Mouse (Mus musculus) frontal cortex, postnatal 10 days (tissue): ENCODE data around the gene Cebpg.

Source experiments
- DNase-seq, 2 experiments: peaks; one replicate each; pipeline ENCODE4 v3.0.0; 2022; ENCODE audit warnings: low spot score in 2 of 2, mixed read lengths in 1 of 2

Gene Cebpg

DNA sequence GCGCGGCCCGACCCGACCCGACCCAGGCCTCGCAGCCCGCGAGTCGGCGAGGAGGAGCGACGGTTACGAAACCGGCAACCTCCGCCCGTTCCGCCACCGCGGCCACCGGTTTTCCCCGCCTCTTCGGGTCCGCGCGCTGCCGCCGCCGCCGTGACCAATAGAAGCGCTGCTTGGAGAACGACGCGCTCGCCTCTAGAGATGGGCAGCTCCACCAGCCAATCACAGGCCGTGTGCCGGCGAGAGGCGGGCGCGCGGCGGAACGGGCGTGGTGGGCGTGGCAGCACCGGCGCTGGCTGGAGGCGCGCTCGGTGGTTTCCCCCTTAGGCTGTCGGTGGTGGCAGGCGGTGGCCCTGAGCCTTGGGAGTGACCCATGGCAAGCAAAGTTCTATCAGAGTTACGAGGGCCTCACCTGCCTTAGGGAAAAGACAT lies at the start of gene Cebpg:
Cebpg (minus strand) TSS at position 138 of the 429 bp plus-strand sequence.
- DNase-seq = peak; percentile 89 to 96

DNA sequence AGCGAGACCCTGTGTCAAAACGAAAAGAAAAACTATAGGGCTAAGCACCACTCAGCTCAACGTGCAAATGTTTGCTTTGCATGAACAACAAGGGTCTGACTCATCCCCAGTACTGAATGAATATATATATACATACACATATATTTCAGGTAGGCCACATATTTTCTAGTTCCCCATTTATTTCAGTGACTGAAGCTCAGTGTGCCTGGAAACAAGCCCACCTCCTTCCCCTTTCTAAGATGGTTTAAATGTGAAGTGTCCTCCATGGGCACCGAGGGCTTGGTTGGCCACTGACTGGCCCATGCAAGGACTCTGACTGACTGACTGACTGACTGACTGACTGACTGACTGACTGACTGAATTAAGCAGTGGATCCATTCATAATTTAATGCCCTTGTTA lies 43.2 kb upstream of the Cebpg start:
- DNase-seq = no peak

GRCm38 (mm10) chr7:35098777-35099176 lies 42.4 kb upstream of the Cebpg start:
- DNase-seq = no peak

DNA sequence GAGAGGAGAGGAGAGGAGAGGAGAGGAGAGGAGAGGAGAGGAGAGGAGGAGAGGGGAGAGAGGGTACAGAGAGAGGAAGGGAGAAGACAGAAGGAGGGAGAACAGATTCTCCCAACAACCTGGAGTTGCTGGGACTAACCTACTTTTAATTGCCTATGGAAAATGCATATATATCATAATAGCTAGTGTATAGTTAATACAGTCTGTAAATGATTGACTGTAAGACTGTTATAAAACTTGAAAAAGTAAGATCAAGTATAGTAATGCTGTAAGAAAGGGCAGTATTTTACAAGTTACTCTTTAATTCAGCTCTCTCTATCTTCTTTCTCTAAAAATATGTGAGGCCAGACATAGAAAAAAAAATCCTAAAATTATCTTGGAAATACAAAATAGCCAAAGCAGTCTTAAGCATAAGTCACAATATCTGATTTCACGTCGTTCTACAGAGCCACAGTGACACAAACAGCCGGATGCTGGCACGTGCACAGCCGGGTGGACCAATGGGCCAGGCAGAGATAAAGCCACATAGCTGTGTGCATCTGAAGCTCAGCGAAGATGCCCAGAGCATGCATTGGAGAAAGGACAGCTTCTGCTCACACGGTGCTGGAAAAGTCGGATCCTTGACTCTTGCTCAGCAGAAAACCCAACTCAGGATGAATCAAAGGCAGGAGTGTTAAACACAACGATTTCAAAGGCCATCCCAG lies 38.8 kb upstream of the Cebpg start:
- no peak for DNase-seq

- DNase-seq = no peak
Observed at GRCm38 (mm10) chr7:35090550-35090949, 34.2 kb upstream of the Cebpg start.

DNA sequence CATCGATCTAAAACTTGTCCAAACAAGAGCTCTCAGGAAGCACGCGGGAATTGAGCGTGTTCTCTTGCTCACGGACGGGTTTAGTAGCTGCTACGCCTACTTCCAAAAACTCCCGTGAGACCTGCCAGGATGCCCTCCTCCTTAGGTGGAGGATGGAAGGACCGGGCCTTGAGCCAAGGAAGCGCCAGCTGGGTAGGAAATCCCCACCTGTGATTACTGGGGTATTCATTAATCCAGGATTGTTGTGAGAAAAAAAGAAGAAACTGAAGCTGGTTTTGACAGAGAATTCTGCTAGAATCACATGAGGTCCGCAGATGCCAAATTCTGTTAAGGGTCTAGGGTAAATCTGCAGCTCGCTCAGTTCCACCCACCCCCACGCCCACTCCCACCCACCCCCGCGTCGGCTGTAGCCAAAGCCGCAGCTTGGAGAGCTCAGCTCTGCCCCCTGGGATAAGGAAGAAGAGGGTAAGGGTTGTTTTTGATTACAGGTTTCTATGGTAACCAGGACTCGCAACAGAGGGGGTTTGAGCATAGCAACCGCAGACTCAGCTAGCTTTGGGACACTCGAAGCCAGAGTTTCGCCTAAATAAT lies 30.0 kb upstream of the Cebpg start:
- peak in 1 of 2 experiments; percentile 27 for DNase-seq

DNA sequence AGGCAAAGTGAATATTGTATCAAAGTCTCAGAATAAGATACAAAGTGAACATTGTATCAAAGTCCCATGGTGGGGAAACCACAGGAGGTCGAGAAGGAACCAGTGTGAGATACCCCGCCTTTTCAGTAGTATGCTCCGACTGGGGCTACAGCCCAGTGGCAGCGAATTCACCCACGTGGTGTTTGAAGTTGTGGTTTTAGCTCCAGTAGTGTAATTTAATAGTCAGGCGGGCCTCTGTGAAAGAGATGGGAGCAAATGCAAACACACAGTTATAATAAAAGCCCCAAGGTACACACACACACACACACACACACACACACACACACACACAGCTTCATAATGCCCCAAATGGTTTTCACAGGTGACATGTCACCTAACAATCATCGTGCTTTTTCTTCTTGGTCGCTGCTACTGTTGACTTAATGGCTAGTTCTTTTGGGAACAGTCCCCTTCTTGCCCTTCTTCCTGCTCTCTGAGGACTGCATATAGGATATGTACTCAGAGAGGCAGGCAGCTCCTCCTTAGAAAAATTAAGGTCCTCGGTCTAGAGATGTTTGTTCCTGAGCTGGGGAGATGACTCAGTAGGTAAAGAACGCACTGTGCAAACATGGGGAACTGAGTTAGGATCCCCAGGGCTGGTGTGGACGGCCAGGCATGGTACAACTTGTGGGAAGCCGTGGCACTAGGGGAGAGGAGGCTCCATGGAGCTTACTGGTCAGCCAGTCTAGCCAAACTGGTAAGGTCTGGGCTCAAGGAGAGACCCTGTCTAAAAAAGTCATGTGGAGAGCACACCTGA lies 28.4 kb upstream of the Cebpg start:
- no peak for DNase-seq

DNA sequence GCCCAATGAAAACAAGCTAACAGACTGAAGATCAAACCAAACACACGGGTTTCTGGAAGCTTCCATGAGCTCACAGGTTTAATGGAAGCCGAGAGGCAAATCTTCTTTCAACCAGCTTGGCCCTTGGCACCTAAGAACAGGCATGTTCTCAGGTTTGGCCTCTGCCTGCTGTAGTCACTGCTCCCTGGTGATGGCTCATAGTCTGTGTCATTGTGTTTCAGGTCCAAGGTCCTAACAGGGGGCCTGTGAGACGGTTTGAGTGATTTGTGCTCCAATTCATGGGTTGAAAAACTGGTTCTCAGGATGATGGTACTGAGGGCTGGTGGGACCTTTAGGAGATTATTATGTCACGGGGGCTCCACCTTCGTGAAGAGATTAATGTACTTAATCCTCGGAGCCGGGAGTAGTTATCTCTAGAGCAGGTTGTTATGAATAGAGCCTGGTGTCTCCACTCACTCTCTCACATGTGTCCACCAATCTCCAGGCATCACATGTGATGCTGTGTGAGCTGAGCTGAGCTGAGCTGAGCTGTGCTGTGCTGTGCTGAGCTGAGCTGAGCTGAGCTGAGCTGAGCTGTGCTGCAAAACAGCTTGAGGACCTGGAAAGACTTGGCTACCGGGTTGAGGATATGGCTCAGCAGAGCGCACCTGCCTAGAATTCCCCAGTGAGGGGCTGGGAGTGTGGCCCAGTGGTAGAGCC lies 25.2 kb upstream of the Cebpg start:
- DNase-seq = no peak

- no peak for DNase-seq
Observed at GRCm38 (mm10) chr7:35080843-35081338, 24.5 kb upstream of the Cebpg start.

GRCm38 (mm10) chr7:35076645-35077044 lies 20.3 kb upstream of the Cebpg start:
- DNase-seq = no peak

DNA sequence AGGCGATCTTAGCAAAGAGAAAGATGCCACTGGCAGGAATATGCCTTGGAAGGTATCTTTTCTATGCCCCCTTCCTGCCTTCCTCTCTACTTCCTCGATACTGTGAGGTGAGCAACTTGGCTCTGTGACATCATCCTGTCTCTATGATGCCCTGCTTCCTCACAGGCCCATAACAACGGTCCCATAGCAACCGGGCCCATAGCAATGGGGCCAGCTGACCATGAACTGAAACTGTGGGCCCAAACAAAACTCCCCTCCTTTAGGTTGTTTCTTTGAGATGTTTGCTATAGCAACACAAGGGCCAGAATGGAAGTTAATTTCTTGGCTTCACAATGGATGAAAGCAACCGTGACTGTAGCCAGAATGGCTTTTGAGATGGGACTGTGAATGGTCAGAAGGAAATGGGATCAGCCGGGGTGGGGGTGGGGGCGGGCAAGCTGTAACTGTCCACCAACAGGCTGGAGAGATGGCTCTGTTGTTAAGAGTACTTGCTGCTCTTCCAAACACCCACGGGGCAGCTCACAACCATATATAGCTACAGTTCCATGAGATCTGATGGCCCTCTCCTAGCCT lies 10.4 kb upstream of the Cebpg start:
- DNase-seq = no peak

DNA sequence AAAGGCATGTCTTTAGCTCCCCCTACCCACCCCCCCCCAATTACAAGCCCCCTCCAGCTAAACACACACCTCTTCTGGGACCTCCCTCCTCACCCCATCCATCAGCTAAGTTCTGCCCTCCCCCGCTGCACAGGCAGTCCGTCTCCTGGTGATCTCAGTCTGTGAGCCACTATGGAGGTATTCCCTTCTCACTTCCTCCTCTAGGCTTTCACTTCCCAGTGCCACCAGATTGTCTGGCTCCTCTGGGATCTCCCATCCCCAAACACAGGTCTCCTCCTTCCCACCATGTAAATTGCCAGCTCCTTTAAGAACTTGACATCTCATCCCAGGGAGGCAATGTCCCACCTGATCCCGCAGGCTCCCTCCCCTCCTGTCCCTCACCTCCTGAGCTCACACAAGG lies 9.6 kb upstream of the Cebpg start:
- DNase-seq = no peak

DNA sequence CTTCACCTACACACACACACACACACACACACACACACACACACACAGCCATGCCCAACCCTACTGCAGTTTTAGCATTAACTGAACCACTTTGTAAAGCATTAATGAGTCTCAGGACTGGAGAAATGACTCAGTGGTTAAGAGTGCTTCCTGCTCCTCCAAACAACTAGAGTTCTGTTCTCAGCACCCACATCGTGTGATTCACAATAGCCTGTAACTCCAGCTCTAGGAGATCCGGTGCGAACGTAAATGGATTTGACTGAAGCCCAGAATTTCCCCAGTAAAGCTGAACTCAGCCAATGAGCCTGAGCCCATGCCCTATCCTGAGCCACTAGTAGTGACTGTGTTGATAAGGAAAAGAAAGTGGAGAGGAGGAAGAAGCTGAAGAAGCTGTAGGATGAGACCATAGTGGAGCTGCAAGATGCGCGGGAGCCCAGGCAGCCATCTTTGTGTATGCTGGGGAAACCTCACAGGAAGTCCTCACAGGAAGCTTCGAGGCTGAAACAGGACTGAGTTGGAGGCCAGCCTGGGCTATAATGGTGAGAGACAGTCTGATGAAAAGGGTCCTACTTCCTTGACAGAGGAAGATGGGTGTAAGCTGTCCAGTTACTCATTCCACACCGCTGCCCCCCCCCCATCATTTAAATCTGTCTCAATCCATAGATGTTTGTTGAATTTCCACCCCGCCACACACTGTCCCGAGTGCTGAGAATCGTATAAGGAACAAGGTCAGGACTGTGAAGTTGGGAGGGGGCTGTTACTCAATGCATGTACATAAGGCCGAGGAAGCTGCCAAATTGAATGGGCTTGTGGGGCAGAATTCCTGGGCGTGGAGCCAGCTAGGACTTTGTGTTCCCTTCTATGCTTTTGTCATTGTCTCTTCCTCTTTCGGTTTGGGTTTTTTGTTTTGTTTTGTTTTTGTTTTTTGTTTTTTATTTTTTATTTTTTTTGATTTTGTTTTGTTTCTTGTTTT lies 8.2 kb upstream of the Cebpg start:
- peak in 1 of 2 experiments; percentile 42 for DNase-seq

DNA sequence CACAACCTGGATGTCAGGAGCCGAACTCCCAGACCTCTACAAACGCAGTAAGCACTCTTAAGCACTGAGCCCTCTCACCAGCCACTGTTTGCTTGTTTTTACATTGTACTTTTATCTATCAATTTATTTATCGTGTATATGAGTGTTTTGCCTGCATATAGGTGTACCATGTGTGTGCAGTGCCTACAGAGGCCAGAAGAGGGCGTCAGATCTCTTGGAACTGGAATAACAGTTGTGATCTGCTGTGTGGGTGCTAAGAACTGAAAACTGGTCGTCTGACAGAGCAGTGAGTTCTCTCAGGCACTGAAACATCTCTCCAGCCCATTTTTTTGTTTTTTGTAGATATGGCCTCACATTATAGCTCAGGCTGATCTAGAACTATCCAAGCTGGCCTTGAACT lies 3.1 kb upstream of the Cebpg start:
- no peak for DNase-seq

DNA sequence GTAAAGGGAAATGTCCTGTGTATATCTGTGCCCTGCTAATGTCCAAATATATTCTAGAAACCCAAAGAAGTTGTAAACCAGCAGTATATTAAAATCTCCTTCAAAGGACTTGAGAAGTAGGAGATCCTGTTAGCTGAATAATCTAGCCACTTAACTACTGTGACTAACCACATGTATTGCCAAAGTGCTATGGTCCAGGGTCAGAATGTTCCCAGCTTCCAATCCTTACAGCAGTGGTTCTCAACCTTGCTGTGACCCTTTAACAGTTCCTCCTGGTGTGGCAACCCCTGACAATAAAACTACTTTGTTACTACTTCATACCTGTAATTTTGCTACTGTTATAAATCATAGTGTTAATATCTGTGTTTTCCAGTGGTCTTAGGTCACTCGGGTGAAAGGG lies 2.0 kb upstream of the Cebpg start:
- no peak for DNase-seq

DNA sequence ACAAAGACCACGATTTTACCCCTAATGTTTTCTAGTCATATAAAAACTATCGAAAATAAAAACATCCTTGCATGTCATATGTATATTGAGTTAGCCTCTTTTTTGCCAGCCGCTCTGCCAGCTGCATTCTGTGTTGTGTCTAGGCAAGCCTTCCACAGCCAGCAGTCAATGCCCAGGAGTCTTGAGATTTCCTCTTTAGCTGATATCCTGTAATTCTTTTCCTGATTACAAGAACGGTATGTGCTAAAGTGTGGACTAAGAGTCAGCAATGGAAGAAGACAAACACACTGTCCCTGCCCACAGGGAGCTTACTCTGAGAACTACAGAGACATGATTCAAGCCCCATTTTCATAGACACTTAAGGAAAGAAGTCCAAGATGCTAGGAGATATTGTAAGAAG lies 1.2 kb upstream of the Cebpg start:
- DNase-seq = no peak

GRCm38 (mm10) chr7:35056999-35057398 lies 626 bp upstream of the Cebpg start:
- no peak for DNase-seq

DNA sequence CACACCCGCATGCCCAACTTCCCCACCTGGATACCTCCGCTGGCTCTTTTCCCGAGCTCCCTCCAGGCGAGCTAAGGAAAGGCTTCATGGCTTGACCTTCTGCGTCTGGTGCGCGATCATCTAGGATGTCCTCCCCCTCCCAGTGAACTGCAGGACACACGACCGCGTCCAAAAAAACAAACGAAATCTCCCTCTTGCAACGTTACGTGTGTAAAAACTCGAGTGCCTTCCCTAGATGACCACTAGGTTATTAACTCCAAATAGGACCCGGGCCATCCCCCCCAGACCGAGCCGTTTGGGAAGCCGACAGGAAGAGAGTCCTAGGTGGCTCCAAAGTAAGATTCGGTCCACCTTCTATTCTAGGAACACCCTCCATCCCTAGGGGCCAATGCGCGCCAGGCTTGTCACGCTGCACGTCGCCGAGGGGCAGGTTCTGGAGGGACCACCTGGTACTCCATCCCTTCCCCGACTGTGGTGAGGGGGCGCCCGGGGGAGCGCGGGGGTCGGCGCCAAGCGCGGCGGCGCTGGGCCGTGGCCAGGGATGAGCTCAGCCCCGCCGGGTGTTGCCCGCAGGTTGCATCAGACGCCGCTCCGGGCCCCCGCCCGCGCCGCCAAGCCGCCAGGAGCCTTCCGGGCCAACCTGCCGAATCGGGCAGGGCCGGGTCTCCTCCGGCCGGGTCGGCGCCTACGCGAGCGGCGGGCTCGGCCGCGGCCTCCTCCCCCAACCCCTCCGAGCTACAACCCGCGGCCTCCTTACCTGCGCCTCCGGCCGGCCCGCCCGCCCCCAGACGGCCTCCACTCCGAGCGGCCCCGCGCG lies 546 bp downstream of the Cebpg start:
- DNase-seq = peak; percentile 70 to 72

DNA sequence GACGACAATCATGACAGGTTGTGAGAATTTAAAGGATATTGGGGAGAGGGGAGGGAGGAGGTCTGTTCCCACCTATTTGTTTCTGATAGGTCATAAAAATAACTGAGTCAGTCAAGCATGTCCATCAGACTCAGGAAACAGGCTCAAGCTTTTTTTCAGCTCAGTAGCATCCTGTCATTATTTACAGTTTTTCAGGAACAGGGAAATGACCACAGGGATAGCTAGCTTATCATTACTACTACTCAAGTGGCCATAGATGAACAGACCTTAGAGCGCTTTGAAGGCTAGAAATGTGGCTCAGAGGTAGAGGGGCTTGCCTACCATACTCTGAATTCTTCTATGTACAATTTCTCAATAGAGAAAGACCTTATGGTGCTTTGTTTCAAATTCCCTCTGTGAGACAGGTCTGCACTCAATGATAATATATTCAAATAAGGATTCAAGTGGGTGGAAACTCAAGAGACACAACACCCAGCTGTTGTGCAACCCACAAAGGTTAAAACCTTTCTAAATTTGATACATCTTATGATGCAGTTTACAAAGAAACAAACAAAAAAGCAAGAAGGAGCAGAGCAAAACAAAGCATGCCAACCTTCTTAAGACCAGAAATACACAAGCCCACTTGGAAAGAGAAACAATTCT lies 1.3 kb downstream of the Cebpg start:
- DNase-seq = no peak
